Comparison of ENCODE assay signal across 8 mouse cellular contexts in the genomic region with DNA sequence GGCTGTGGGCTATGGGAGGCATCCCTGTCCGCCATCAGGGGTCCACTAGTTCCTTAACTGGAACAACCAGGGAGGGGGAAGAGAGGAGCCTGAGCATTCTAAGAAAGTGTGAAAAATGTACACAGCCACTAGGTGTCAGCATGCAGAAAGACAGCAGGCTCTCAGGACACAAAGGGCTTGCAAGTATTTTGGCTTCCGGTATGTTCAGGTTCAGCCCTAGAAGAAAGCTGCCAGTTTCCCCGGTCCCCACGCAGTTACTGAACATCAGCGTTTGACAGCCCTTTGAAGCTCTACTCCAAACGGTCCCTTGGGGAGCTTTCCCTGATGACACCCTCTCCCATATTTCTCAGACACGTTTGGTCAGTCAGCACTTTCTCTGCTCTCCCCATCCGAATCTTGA.
DNase-seq lines count a peak whose midpoint lies in the region; ATAC-seq lines count a peak whose summit lies in the region.

No protein-coding gene starts in this region.

- ATAC-seq in inflammation-experienced regulatory T-cells, adult 6 months: peak; percentile 99

- peak; percentile 71 for DNase-seq in NIH3T3 (ENCODE audit: low read depth)
- DNase-seq in cerebellum, adult 8-10 months: peak; percentile 5
- DNase-seq in frontal cortex, postnatal 10 days (ENCODE audit: low spot score in 2 of 2): peak; percentile 18 to 38
- peak; percentile 18 to 21 for DNase-seq in left cerebral cortex, adult 8-10 months (ENCODE audit: low spot score in 2 of 2)
- peak; percentile 25 to 40 for DNase-seq in lung, postnatal 4 days
- DNase-seq in right cerebral cortex, adult 18-20 months: peak; percentile 67
- DNase-seq in yolk sac, embryonic 10.5 days (ENCODE audit: low spot score): peak; percentile 55

Comparison
In these comparisons a context has a peak if more than half of its experiments do, and no peak if none do; other contexts are left out.
1. Peak in every context shown above with its lines: DNase-seq and ATAC-seq.
2. DNase-seq: peak in every context shown above with its lines; median percentile 71 in NIH3T3; 67 in right cerebral cortex, adult 18-20 months; 55 in yolk sac, embryonic 10.5 days; 32 in lung, postnatal 4 days; 28 in frontal cortex, postnatal 10 days; 20 in left cerebral cortex, adult 8-10 months; 5 in cerebellum, adult 8-10 months.